Mouse (Mus musculus): ENCODE measurements around the gene Sult2a7. TPM values are rescaled to one million over a fixed set of nuclear protein-coding genes. Genes with fewer than 3 reads are reported as not detected.

Sult2a7 gene
- total RNA-seq (2022) = not detected

DNA sequence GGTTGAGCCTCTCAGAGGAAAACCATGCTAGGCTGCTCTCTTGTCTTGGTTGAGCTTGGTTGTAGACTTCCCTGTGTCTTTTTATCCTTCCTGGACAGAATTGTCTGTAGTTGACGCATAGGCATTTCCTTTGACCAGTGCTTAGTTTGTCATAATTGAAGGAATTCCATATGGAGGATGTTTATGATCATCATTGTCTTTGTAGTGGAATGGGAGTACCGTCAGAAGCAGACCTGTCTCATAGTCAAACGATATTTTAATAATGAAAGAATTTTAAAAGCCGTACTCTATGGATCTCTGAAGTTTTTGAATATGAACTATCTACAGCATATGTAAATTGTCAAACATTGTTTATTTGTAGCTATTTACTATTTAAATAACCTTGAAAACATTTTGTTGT lies at the start of gene Sult2a7:
Sult2a7 (minus strand) TSS at position 101 of the 400 bp plus-strand sequence.
- no peak for DNase-seq

DNA sequence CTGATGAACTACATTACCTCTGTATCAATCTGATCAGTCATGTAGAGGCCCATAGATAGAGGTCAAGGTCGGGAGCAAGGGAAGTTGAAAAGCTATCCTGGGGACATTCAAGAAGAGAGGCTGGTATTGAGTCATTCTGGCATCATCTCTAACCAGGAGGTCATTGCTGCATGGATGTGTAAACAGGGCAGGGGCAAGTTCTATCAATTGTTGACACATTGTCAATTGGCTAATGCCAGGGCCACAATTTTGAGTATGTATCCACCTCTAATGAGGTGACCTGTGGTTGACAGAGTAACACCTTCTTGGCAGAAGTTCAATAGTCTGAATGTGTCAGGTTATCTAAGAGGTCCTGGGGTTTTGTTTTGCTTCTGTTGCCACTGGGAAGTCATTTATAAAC lies 31.2 kb upstream of the Sult2a7 start:
- DNase-seq = no peak

DNA sequence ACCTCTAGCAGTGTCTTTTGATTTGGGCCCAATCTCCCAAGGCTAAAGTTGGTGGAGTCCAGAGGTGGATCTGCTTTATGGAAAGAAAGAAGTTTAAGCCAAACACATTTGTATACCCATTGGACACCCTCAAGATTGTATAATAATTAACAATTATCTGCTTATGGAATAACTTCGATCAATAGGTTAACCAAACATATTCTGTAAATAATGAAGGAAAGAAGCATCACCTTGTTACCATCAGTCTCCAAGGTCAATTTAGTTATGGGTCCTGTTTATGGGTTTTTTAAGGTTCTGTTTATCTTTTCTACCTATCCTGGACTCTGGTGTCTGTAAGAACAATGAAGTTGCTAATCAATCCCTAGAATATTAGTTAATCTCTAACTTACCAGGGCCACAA lies 28.6 kb upstream of the Sult2a7 start:
- DNase-seq = no peak

DNA sequence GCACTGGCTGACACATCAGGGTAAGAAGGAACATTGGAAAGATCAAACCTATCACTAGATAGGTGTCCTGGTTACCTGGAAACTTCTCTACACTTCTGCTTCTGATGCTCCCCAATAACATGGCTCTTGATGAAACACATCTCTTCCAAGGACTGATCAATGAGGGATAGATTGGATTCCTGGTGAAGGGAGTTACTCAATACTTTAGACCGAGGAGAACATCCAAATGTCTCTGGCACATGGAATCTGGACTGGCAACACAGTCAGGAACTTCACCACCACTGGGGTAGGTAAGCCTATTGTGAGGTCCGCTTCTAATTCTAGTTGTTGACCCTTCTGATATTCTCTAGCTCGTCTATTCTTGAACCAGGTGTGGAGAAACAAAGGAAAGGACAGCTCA lies 24.3 kb upstream of the Sult2a7 start:
- no peak for DNase-seq

DNA sequence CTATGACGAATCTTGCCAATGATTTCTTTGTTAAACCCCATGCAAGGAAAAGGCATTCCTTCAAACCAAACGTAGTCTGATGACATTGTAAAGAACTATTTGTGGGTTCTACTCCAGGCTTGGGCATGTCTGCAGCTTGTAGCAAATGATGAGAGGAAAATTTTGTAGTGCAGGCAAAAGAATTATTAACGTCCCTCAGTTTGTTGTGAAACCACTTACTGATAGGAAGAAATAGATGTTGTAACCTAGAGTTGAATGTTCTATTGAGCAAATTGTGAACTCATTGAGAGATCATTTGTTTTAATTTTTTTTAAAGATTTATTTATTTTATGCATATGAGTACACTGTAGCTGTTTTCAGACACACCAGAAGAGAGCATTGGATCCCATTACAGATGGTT lies 1.1 kb downstream of the Sult2a7 start:
- DNase-seq = no peak

DNA sequence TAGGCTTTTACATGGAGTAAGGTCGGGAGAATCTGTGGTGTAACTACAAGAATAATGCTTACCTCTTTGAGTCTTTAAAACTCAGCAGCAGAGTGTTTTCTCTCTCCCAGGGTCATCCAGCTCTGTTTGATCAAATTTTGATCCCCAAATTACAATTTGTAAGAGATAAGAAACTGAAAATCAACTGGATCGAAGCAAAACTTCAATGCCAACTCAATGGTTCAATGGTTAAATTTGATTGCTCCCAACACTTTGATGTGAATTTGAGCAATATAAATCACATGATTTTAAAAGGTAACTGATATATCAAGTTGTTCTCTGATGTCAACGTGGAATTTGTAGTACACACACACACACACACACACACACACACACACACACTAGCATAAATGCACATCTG lies 47.5 kb downstream of the Sult2a7 start, which contains the start of gene Sult2a8:
Sult2a8 (minus strand) TSS at position 236 of the 400 bp plus-strand sequence.
- DNase-seq = no peak

DNA sequence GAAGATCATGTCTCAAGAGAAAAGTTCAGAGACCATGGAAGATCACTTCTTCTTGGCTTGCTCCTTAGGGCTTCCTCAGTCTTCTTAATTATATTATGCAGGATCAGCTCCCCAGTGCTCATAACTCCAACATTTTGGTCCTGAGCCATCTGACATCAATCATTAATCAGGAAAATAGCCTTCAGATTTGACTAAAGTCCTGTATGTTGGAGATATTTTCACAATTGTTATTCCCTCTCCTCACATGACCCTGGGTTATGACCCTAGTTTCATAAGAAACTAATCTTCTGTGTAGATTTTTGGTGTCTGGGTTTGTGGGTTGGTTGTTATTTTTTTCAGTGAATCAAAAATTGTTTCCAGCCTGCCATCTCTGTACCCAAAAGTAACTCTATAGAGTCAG lies 54.4 kb downstream of the Sult2a7 start:
- no peak for DNase-seq

DNA sequence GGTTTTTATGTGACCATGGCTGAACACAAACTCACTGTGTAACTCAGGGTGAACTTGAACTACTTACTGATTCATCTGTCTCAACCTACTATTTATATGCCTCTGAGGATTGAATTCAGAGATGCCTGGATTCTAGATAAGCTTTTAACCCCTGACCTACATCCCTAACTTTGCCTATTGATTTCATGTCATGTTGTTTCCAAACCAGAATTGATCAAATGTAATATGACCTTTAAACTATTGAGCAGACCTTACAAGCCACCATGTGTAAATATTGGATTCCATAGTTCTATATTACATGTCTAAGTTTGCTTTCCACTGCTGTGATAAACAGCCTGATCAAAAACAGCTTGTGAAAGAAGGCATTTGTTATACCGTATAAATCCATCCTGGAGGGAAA lies 55.5 kb downstream of the Sult2a7 start:
- DNase-seq = no peak

DNA sequence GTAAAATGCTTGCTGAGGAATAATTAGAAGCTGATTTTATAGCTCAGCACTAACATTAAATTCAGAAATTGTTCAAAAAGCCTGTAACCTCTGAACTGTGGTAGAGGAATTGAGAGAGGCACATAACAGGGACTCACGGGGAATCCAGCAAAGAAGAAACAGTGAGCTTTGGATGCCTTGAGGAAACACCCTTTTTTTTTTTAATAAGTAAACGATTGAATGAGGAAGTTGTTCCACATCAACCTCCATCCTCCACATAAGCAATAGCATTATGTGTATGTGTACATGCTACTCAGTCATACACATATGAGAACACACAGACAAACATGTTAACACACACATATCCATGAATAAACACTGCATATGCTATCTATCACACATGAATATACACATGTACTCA lies 56.0 kb downstream of the Sult2a7 start:
- no peak for DNase-seq

Other genes with a start within 250 kb of the Sult2a7 start
- gene Sult2a6, start 239.4 kb downstream of the Sult2a7 start, total RNA-seq (2022) = not detected
- gene Obox8, start 160.7 kb downstream of the Sult2a7 start, total RNA-seq (2022) = not detected
- gene Sult2a8, start 47.5 kb downstream of the Sult2a7 start, total RNA-seq (2022) = under 1 TPM in 1 of 4 experiments, not detected in 3; 0.59 TPM
- under 1 TPM in 3 of 4 experiments, not detected in 1; 0.03 to 0.28 (median 0.15) TPM for gene Vmn1r90, start 69.3 kb upstream of the Sult2a7 start, total RNA-seq (2022)
- not detected for gene Obox7, start 165.3 kb upstream of the Sult2a7 start, total RNA-seq (2022)

All from adrenal gland, adult 8-10 months (tissue).